Mouse (Mus musculus) lung, postnatal 4 days (tissue): ENCODE data around the gene Fam19a5.

Source experiments
- DNase-seq, 2 experiments: peaks; one replicate each; pipeline ENCODE4 v3.0.0; 2021

Gene Fam19a5

GRCm38 (mm10) chr15:87765876-87766275 lies 221.8 kb downstream of the Fam19a5 start:
- no peak for DNase-seq

DNA sequence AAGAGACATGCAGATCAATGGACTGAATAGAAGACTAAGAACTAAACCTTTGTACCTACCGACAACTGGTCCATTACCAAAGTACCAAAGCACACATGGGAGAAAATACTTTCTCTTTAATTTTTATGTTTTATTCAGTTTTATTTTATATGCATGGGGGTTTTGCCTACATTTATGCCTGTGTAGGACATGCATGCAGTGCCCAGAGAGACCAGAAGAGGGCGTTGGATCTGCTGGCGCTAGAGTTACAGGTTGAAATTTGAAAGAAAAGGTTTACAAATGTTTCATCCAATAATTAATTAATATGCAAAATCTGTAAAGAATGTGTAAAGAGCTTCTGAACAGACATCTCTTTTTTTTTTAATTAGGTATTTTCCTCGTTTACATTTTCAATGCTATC lies 229.9 kb downstream of the Fam19a5 start:
- no peak for DNase-seq

GRCm38 (mm10) chr15:87783331-87783730 lies 239.2 kb downstream of the Fam19a5 start:
- DNase-seq = no peak

GRCm38 (mm10) chr15:87789671-87790070 lies 245.6 kb downstream of the Fam19a5 start:
- no peak for DNase-seq

GRCm38 (mm10) chr15:87793661-87794060 lies 249.6 kb downstream of the Fam19a5 start:
- no peak for DNase-seq

GRCm38 (mm10) chr15:87796571-87796970 lies 252.5 kb downstream of the Fam19a5 start:
- DNase-seq = no peak
